Mouse (Mus musculus) lung, postnatal 0 days (tissue): Measurements from ENCODE around the gene Thumpd2.

Experiments
- CTCF ChIP-seq: IDR thresholded peaks from 2 replicates; pipeline ENCODE4 v1.5.1; 2016; ENCODE audit warnings: antibody characterized with exemption, mild to moderate bottlenecking
- EP300 ChIP-seq: IDR thresholded peaks from 2 replicates; pipeline ENCODE4 v1.6.1; 2016; ENCODE audit warnings: antibody characterized with exemption, mild to moderate bottlenecking, control low read depth

GRCm38 (mm10) chr17:81063346-81063745 lies 1.5 kb downstream of the Thumpd2 start:
- TF ChIP-seq CTCF = no peak
- TF ChIP-seq EP300 = no peak
